Mouse (Mus musculus) CH12.LX (cell line): ENCODE data around the gene Rsph9. TPM values are rescaled to one million over a fixed set of nuclear protein-coding genes. Genes with fewer than 3 reads are reported as not detected.

Experiments
- DNase-seq: peaks from one replicate; pipeline ENCODE4 v3.0.0-alpha.2; 2013; ENCODE audit errors: extremely low read depth
- H3K27ac ChIP-seq: 2 replicates; pipeline ENCODE4 v1.5.1; 2012; ENCODE audit warnings: low read depth, mild to moderate bottlenecking, control low read depth, moderate library complexity; ENCODE audit not compliant: insufficient read depth
- H3K27me3 ChIP-seq: replicated peaks from 2 replicates; pipeline ENCODE3; 2012; ENCODE audit warnings: inconsistent platforms
- H3K36me3 ChIP-seq, 2 experiments: replicated peaks in 1 of 2; 2 replicates each; pipeline versions ENCODE3 to v1.6.1; 2012; ENCODE audit warnings: inconsistent platforms in 1 of 2, low read length in 1 of 2, mild to moderate bottlenecking in 1 of 2, mixed read lengths in 1 of 2, moderate library complexity in 1 of 2; ENCODE audit not compliant: control insufficient read depth in 1 of 2, insufficient read depth in 1 of 2
- H3K4me1 ChIP-seq, 2 experiments: 2 replicates each; pipeline ENCODE4 v1.6.1; 2012; ENCODE audit warnings: inconsistent platforms in 1 of 2, moderate library complexity in 1 of 2; ENCODE audit not compliant: insufficient read depth in 2 of 2, control insufficient read depth in 1 of 2
- H3K4me2 ChIP-seq: 2 replicates; pipeline ENCODE4 v1.6.1; 2012; ENCODE audit warnings: low read depth, mild to moderate bottlenecking, control low read depth; ENCODE audit not compliant: poor library complexity, insufficient read depth, severe bottlenecking
- H3K4me3 ChIP-seq, 3 experiments: fragments of 150-350 bp in 1 of 3; sonication (generic) in 1 of 3; replicated peaks in 1 of 3; 2 replicates each; pipeline versions ENCODE3 to v1.5.1; 2011 to 2012; ENCODE audit warnings: low read depth in 2 of 3, low read length in 2 of 3, mild to moderate bottlenecking in 2 of 3, moderate library complexity in 2 of 3, control low read depth in 1 of 3, improper control_type of control experiment in 1 of 3, inconsistent platforms in 1 of 3, mixed read lengths in 1 of 3; ENCODE audit not compliant: poor library complexity in 1 of 3
- H3K79me2 ChIP-seq: replicated peaks from 2 replicates; pipeline ENCODE4 v1.6.1; 2012; ENCODE audit warnings: mild to moderate bottlenecking, moderate library complexity; ENCODE audit not compliant: control insufficient read depth, poor library complexity, insufficient read depth, severe bottlenecking; ENCODE audit errors: extremely low read depth
- H3K9ac ChIP-seq: 2 replicates; pipeline ENCODE4 v1.6.1; 2012; ENCODE audit warnings: low read depth, mild to moderate bottlenecking, control low read depth, moderate library complexity; ENCODE audit not compliant: insufficient read depth
- H3K9me3 ChIP-seq: replicated peaks from 2 replicates; pipeline ENCODE3; 2012; ENCODE audit warnings: low read length, inconsistent platforms, mixed read lengths
- BHLHE40 ChIP-seq: IDR thresholded peaks from 2 replicates; pipeline ENCODE4 v1.6.1; 2011; ENCODE audit warnings: mild to moderate bottlenecking, low read depth, low read length, improper control_type of control experiment
- CHD1 ChIP-seq: IDR thresholded peaks from 2 replicates; pipeline ENCODE4 v1.6.1; 2012; ENCODE audit warnings: low read depth, low read length, improper control_type of control experiment, inconsistent platforms
- CTCF ChIP-seq, 2 experiments: IDR thresholded peaks in 1 of 2; conservative IDR thresholded peaks in 1 of 2; 2 replicates each; pipeline ENCODE4 v1.5.1; 2011 to 2012; ENCODE audit warnings: low read depth in 2 of 2, low read length in 2 of 2, improper control_type of control experiment in 1 of 2, inconsistent platforms in 1 of 2, mild to moderate bottlenecking in 1 of 2, moderate library complexity in 1 of 2
- E2F4 ChIP-seq: IDR thresholded peaks from 2 replicates; pipeline ENCODE4 v1.6.1; 2011; ENCODE audit warnings: low read depth, low read length, improper control_type of control experiment; ENCODE audit not compliant: insufficient replicate concordance
- EP300 ChIP-seq: IDR thresholded peaks from 2 replicates; pipeline ENCODE4 v1.6.1; 2011; ENCODE audit warnings: low read length, improper control_type of control experiment
- ETS1 ChIP-seq: conservative IDR thresholded peaks from 2 replicates; pipeline ENCODE4 v1.6.1; 2012; ENCODE audit warnings: low read depth, mild to moderate bottlenecking, inconsistent platforms, low read length, improper control_type of control experiment, moderate library complexity
- GABPA ChIP-seq: IDR thresholded peaks from 2 replicates; pipeline ENCODE4 v1.6.1; 2012; ENCODE audit warnings: low read depth, low read length, improper control_type of control experiment, inconsistent platforms; ENCODE audit not compliant: insufficient replicate concordance
- IRF4 ChIP-seq: IDR thresholded peaks from 2 replicates; pipeline ENCODE4 v1.6.1; 2014; ENCODE audit warnings: low read depth, mild to moderate bottlenecking, inconsistent platforms, low read length, improper control_type of control experiment
- JUN ChIP-seq: IDR thresholded peaks from 2 replicates; pipeline ENCODE4 v1.6.1; 2011; ENCODE audit warnings: low read depth, mild to moderate bottlenecking, low read length, improper control_type of control experiment, moderate library complexity; ENCODE audit not compliant: insufficient read depth
- MAFK ChIP-seq: IDR thresholded peaks from 2 replicates; pipeline ENCODE4 v1.6.1; 2011; ENCODE audit warnings: low read length, improper control_type of control experiment; ENCODE audit not compliant: insufficient replicate concordance
- MEF2A ChIP-seq: IDR thresholded peaks from 2 replicates; pipeline ENCODE4 v1.6.1; 2014; ENCODE audit warnings: low read depth, mild to moderate bottlenecking, inconsistent platforms, low read length, improper control_type of control experiment, borderline replicate concordance
- MXI1 ChIP-seq: IDR thresholded peaks from 2 replicates; pipeline ENCODE4 v1.6.1; 2011; ENCODE audit warnings: mild to moderate bottlenecking, low read depth, low read length, improper control_type of control experiment
- MYC ChIP-seq: IDR thresholded peaks from 2 replicates; pipeline ENCODE4 v1.6.1; 2011; ENCODE audit warnings: low read depth, mild to moderate bottlenecking, improper control_type of control experiment, low read length
- NRF1 ChIP-seq: IDR thresholded peaks from 2 replicates; pipeline ENCODE4 v1.6.1; 2014; ENCODE audit warnings: low read depth, mild to moderate bottlenecking, inconsistent platforms, low read length, improper control_type of control experiment, moderate library complexity
- PAX5 ChIP-seq: IDR thresholded peaks from 2 replicates; pipeline ENCODE4 v1.6.1; 2012; ENCODE audit warnings: low read length, inconsistent platforms, mixed read lengths
- POLR2AphosphoS2 ChIP-seq: IDR thresholded peaks from 2 replicates; pipeline ENCODE4 v1.6.1; 2011; ENCODE audit warnings: low read depth, low read length, improper control_type of control experiment
- RAD21 ChIP-seq: IDR thresholded peaks from 2 replicates; pipeline ENCODE4 v1.6.1; 2011; ENCODE audit warnings: low read depth, mild to moderate bottlenecking, low read length, improper control_type of control experiment, moderate library complexity
- RCOR1 ChIP-seq: conservative IDR thresholded peaks from 2 replicates; pipeline ENCODE4 v1.6.1; 2012; ENCODE audit warnings: low read depth, mild to moderate bottlenecking, inconsistent platforms, low read length, improper control_type of control experiment
- SIN3A ChIP-seq: IDR thresholded peaks from 2 replicates; pipeline ENCODE4 v1.6.1; 2012; ENCODE audit warnings: low read length, improper control_type of control experiment, inconsistent platforms
- SMC3 ChIP-seq: IDR thresholded peaks from 2 replicates; pipeline ENCODE4 v1.6.1; 2011; ENCODE audit warnings: low read depth, low read length, improper control_type of control experiment
- TCF12 ChIP-seq: IDR thresholded peaks from 2 replicates; pipeline ENCODE4 v1.6.1; 2014; ENCODE audit warnings: low read depth, mild to moderate bottlenecking, inconsistent platforms, low read length, improper control_type of control experiment
- UBTF ChIP-seq: IDR thresholded peaks from 2 replicates; pipeline ENCODE4 v1.6.1; 2012; ENCODE audit warnings: low read depth, mild to moderate bottlenecking, inconsistent platforms, low read length, improper control_type of control experiment, moderate library complexity
- USF2 ChIP-seq: conservative IDR thresholded peaks from 2 replicates; pipeline ENCODE4 v1.6.1; 2011; ENCODE audit warnings: low read depth, low read length, improper control_type of control experiment
- ZC3H11A ChIP-seq: IDR thresholded peaks from 2 replicates; pipeline ENCODE4 v1.6.1; 2012; ENCODE audit warnings: low read depth, mild to moderate bottlenecking, inconsistent platforms, low read length, improper control_type of control experiment
- ZMIZ1 ChIP-seq: IDR thresholded peaks from 2 replicates; pipeline ENCODE4 v1.6.1; 2012; ENCODE audit warnings: low read depth, mild to moderate bottlenecking, inconsistent platforms, low read length, improper control_type of control experiment
- ZNF384 ChIP-seq: IDR thresholded peaks from 2 replicates; pipeline ENCODE4 v1.6.1; 2012; ENCODE audit warnings: low read depth, low read length, improper control_type of control experiment, inconsistent platforms
- dilution Hi-C: fragments of 300-500 bp; cut with MboI; formaldehyde crosslinking; loops from 2 replicates; pipeline ENCODE4 v1.14.3; 2020; ENCODE audit warnings: low sequenced_read_pairs; ENCODE audit not compliant: extremely low pct_unique_long_range_greater_than_20kb, extremely low pct_ligation_motif_present
- in situ Hi-C: fragments of 300-500 bp; cut with MboI; formaldehyde crosslinking; loops from 3 replicates; pipeline ENCODE4 v1.14.3; 2019; ENCODE audit warnings: low sequenced_read_pairs, low pct_ligation_motif_present, low pct_unique_long_range_greater_than_20kb, mixed read lengths
- polyA plus RNA-seq: library from polyadenylated mRNA; unstranded; fragments of >175 nt; gene quantifications from 2 replicates; pipeline ENCODE4 v1.2.1, GENCODE M21; 2012; ENCODE audit warnings: low read depth; ENCODE audit not compliant: insufficient read length
- total RNA-seq, 2 experiments: library from RNA; depleted of rRNA; stranded (reverse); fragments of 300-350 nt in 1 of 2; fragments of >200 nt in 1 of 2; gene quantifications; 2 replicates each; pipeline ENCODE4 v1.2.3; 2012 to 2014

Gene Rsph9
- total and polyA plus RNA-seq, 3 experiments: 0.61 to 1.1 TPM; not detected in 1

DNA sequence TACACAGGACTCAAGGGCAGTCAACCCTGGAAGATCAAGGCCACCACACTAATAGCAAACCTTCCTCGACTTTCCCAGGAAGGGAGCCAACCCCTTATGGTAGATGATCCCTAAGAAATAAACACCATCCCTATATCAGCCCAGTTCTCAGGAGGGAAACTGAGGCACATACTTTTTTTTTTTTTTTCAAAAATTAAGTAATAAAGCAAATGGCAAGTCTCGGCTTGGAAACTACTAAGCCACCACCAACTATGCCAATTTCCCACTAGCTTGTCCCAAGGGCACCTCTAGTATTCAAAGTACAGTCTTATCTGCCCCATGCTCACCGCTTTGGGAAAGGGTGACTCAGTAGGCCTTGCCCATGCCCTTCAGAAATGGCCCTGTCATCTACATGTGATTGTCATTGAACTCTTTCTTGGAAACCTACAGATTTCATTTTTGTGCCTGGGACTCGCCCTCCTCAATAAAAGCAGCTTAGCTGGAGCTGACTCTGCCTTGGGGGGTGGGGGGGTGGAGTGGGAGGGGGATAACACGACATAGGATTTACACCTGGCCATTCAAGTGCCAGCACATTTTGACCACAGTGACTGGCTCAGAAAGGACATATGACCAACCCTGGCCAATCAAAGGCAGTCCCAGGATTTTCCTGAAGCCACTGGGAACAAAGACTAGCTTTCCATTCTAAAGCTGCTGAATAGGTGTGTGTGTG is 68.3 kb downstream of the Rsph9 start:
- Histone ChIP-seq H3K36me3 (no peaks in the 10 kb centered on the region), H3K9ac (no peak overlapping the region), H3K27ac (no peak overlapping the region), H3K4me2 (no peak overlapping the region), H3K27me3 (peaks cover 46% of the 10 kb centered on the region), H3K4me1 (peaks cover 14 to 30% of the 10 kb centered on the region in 2 experiments; a peak in 3 of 4 replicates), H3K9me3 (peaks cover 7% of the 10 kb centered on the region), H3K79me2 (no peaks in the 10 kb centered on the region), H3K4me3 (no peak overlapping the region)
- dilution Hi-C loops: no loop called here
- peak; percentile 3 for DNase-seq
- TF ChIP-seq MXI1: no peak
- no peak for TF ChIP-seq USF2
- no peak for TF ChIP-seq RCOR1
- in situ Hi-C loops: no loop called here

- in situ Hi-C loops: no loop called here
These were observed 68.9 kb downstream of the Rsph9 start for GRCm38 (mm10) chr17:46075116-46075485.

More at GRCm38 (mm10) chr17:46075116-46075485, 68.9 kb downstream of the Rsph9 start:
- Histone ChIP-seq H3K27me3 (peaks cover 46% of the 10 kb centered on the region), H3K4me1 (peaks cover 14 to 30% of the 10 kb centered on the region in 2 experiments; a peak in 3 of 4 replicates), H3K4me3 (no peak overlapping the region), H3K9ac (no peak overlapping the region), H3K9me3 (peaks cover 7% of the 10 kb centered on the region), H3K79me2 (no peaks in the 10 kb centered on the region), H3K4me2 (no peak overlapping the region), H3K36me3 (no peaks in the 10 kb centered on the region), H3K27ac (no peak overlapping the region)
- peak; percentile 82 for DNase-seq
- TF ChIP-seq PAX5 (no peak), MAFK (no peak), IRF4 (peak; percentile 41; the same call in 1 of the 2 replicates), RCOR1 (no peak), POLR2AphosphoS2 (no peak), SMC3 (peak; percentile 71), BHLHE40 (0 out of 2 replicates have a peak, but pooled peaks have one; percentile 2), ETS1 (no peak), ZNF384 (no peak), GABPA (no peak), CHD1 (no peak), ZC3H11A (0 out of 2 replicates have a peak, but pooled peaks have one; percentile 14), UBTF (no peak), EP300 (peak; percentile 7; the same call in 1 of the 2 replicates), NRF1 (no peak), RAD21 (peak; percentile 89), CTCF (conservative IDR thresholded peaks at IDR 0.05 in 1 of 2, IDR thresholded peaks at IDR 0.05 in 1 of 2; ENCODE audit: low read depth in 2 of 2, low read length in 2 of 2) (peak; percentile 27 to 85; a peak in 2 of 4 replicates), SIN3A (0 out of 2 replicates have a peak, but pooled peaks have one; percentile 33), E2F4 (no peak), MYC (peak; percentile 62; the same call in 1 of the 2 replicates), MXI1 (no peak), JUN (no peak), ZMIZ1 (no peak), TCF12 (peak; percentile 70; the same call in 1 of the 2 replicates), MEF2A (peak; percentile 29; the same call in 1 of the 2 replicates)
- dilution Hi-C loops: no loop called here
